Mouse (Mus musculus): ENCODE data around the gene Slc25a13.

DNA sequence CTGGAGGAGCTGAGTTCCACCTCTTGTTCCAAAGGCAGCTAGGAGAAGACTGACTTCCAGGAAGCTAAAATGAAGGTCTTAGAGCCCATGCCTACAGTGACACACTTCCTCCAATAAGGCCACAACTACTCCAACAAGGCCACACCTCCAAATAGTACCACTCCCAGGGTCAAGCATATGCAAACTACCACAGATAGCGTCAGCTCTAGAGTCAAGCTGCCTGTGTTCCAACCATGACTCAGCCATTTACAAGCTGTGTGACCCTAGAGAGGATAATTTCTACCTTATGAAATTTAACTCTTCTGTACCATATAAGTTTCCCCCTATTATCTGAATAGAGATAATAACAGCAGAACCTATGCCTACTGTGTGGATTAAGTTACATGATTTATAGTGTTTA lies 9.6 kb downstream of the Slc25a13 start:
- TF ChIP-seq POLR2A (IDR thresholded peaks at IDR 0.05; ENCODE audit: borderline replicate concordance, extremely low read depth, insufficient read depth, insufficient read length, poor library complexity, severe bottlenecking), result no peak
- TF ChIP-seq CTCF (IDR thresholded peaks at IDR 0.05; ENCODE audit: borderline replicate concordance, extremely low read depth, insufficient read depth, insufficient read length), result no peak

Measured in brain, embryonic 14.5 days (tissue).